Mouse (Mus musculus) adrenal gland, postnatal 4 days (tissue): ENCODE results near the gene Fbf1. TPM values are rescaled to one million over a fixed set of nuclear protein-coding genes. Genes with fewer than 3 reads are reported as not detected.

Source experiments
- DNase-seq, 2 experiments: peaks; one replicate each; pipeline ENCODE4 v3.0.0; 2021 to 2022; ENCODE audit warnings: low spot score in 2 of 2, mixed read lengths in 2 of 2
- long read RNA-seq, 2 experiments: library from polyadenylated mRNA; stranded (forward); transcript quantifications; one replicate each; pipeline ENCODE4 v2.0.0; 2021
- total RNA-seq, 2 experiments: library from RNA; stranded (reverse); gene quantifications; 2 replicates each; pipeline ENCODE4 v1.2.3; 2021

Gene Fbf1
- 10 to 100 TPM; 57.7 to 63.5 TPM for total RNA-seq
- long read RNA-seq, experiment 1, partial matches to known transcripts: 6 of 10 reads
- long read RNA-seq, experiment 1, other reads (novel, unspliced or antisense): 4 of 10 reads
- long read RNA-seq, experiment 2, full-length matches to known transcripts: 1 of 24 reads
- long read RNA-seq, experiment 2, partial matches to known transcripts: 13 of 24 reads
- long read RNA-seq, experiment 2, other reads (novel, unspliced or antisense): 10 of 24 reads

- peak; percentile 74 to 88 for DNase-seq
Measured at GRCm38 (mm10) chr11:116167884-116168439, at the start of gene Fbf1. Gene Fbf1 (minus strand): TSS chr11:116168166.

GRCm38 (mm10) chr11:116216549-116216948 is 48.6 kb upstream of the Fbf1 start:
- no peak for DNase-seq

- no peak for DNase-seq
Measured at GRCm38 (mm10) chr11:116215991-116216390, 48.0 kb upstream of the Fbf1 start.

- DNase-seq: no peak
Measured at GRCm38 (mm10) chr11:116215181-116215580, 47.2 kb upstream of the Fbf1 start.

GRCm38 (mm10) chr11:116213877-116214510 is 46.0 kb upstream of the Fbf1 start:
- DNase-seq: no peak

GRCm38 (mm10) chr11:116212847-116213246 is 44.9 kb upstream of the Fbf1 start:
- DNase-seq: no peak

GRCm38 (mm10) chr11:116210696-116211095 is 42.7 kb upstream of the Fbf1 start:
- no peak for DNase-seq

GRCm38 (mm10) chr11:116209257-116209656 is 41.3 kb upstream of the Fbf1 start:
- DNase-seq: no peak

GRCm38 (mm10) chr11:116208660-116209059 is 40.7 kb upstream of the Fbf1 start:
- no peak for DNase-seq

- DNase-seq: no peak
Measured at GRCm38 (mm10) chr11:116206678-116207077, 38.7 kb upstream of the Fbf1 start.

- no peak for DNase-seq
Measured at GRCm38 (mm10) chr11:116203150-116203549, 35.2 kb upstream of the Fbf1 start.

- no peak for DNase-seq
Measured at GRCm38 (mm10) chr11:116201151-116201550, 33.2 kb upstream of the Fbf1 start.

GRCm38 (mm10) chr11:116198639-116199531 is 30.9 kb upstream of the Fbf1 start, which contains the start of the genes Ten1 and Acox1:
Gene Ten1 (plus strand): TSS chr11:116198855.
Gene Acox1 (minus strand): TSS chr11:116199045.
- peak; percentile 89 to 97 for DNase-seq

- no peak for DNase-seq
Measured at GRCm38 (mm10) chr11:116198132-116198531, 30.2 kb upstream of the Fbf1 start.

GRCm38 (mm10) chr11:116197584-116197906 is 29.6 kb upstream of the Fbf1 start:
- no peak for DNase-seq

- no peak for DNase-seq
Measured at GRCm38 (mm10) chr11:116196866-116197583, 29.1 kb upstream of the Fbf1 start.

- no peak for DNase-seq
Measured at GRCm38 (mm10) chr11:116196336-116196735, 28.4 kb upstream of the Fbf1 start.

- DNase-seq: no peak
Measured at GRCm38 (mm10) chr11:116195252-116195651, 27.3 kb upstream of the Fbf1 start.

- DNase-seq: no peak
Measured at GRCm38 (mm10) chr11:116194619-116195018, 26.7 kb upstream of the Fbf1 start.

- DNase-seq: no peak
Measured at GRCm38 (mm10) chr11:116187226-116187930, 19.4 kb upstream of the Fbf1 start.
